Mouse (Mus musculus): ENCODE data around the gene Acy3. TPM values are rescaled to one million over a fixed set of nuclear protein-coding genes. Genes with fewer than 3 reads are reported as not detected.
"Not testable (repeated sequence)": the region's sequence is repeated elsewhere in the genome, so short reads cannot be mapped to it uniquely, and the experiment has no call there.

Acy3 gene
- polyA plus RNA-seq, 1 experiment from 2014 or later, result 11.9 TPM

DNA sequence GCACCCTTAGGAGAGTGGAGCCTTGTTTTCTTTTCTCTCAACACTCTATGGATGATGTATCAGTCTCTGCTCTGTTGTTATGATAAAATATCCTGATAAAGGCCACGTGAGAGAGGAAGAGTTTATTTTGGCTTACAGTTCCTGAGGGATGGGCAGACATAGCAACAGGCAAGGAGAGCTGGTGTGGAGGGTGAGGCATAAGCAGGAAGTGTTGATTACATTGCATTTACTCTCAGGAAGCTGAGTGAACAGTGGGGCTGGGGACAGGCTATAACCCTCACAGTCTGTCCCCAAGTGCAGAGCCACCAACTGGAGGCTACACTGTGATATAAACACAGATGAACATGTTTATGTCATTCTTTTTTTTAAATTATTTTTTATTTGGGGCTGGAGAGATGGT lies 34.3 kb upstream of the Acy3 start:
- WGBS, result 20% methylated on average over 1 of the region's 1 CpGs
- Histone ChIP-seq H3K9ac (ENCODE audit: low read length) (no peak overlapping the region), H3K4me1 (replicated peaks; ENCODE audit: control insufficient read depth, insufficient read depth, low read length) (no peaks in the 10 kb centered on the region), H3K4me2 (ENCODE audit: low read depth, low read length) (no peak overlapping the region), H3K27ac (ENCODE audit: low read length) (no peak overlapping the region), H3K4me3 (ENCODE audit: low read length) (no peak overlapping the region), H3K9me3 (ENCODE audit: control insufficient read depth, low read length) (no peaks in the 10 kb centered on the region), H3K27me3 (ENCODE audit: control insufficient read depth, insufficient read depth, low read depth, low read length) (no peaks in the 10 kb centered on the region), H3K36me3 (ENCODE audit: control insufficient read depth, insufficient read depth, low read length) (no peaks in the 10 kb centered on the region)
- no peak for ATAC-seq (ENCODE audit: low read depth)

DNA sequence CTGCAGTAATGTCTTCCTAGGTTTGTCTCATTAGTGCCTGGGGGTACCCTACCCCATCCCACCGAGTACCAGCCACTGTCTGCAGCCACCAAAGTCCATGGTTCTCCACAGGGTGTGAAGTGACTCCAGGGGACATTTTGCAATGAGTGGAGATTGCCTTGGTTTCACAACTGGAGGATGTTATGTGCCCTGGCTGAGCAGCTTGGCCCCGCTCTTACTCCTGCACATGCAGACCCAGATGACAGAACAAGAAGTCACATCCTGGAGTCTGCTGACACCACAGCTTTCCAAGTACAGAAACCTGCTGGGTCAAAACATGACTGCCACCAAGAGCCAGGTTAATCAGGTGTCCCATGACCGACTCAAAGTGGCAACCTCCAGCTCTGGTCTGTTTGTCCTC lies 31.3 kb upstream of the Acy3 start:
- H3K27ac ChIP-seq (ENCODE audit: low read length), result no peak overlapping the region
- H3K4me3 ChIP-seq (ENCODE audit: low read length), result no peak overlapping the region
- H3K4me2 ChIP-seq (ENCODE audit: low read depth, low read length), result no peak overlapping the region
- H3K27me3 ChIP-seq (ENCODE audit: control insufficient read depth, insufficient read depth, low read depth, low read length), result no peaks in the 10 kb centered on the region
- H3K36me3 ChIP-seq (ENCODE audit: control insufficient read depth, insufficient read depth, low read length), result no peaks in the 10 kb centered on the region
- no peak for ATAC-seq (ENCODE audit: low read depth)
- H3K4me1 ChIP-seq (replicated peaks; ENCODE audit: control insufficient read depth, insufficient read depth, low read length), result no peaks in the 10 kb centered on the region
- no peaks in the 10 kb centered on the region for H3K9me3 ChIP-seq (ENCODE audit: control insufficient read depth, low read length)
- 66% methylated on average over 3 of the region's 3 CpGs for WGBS
- no peak overlapping the region for H3K9ac ChIP-seq (ENCODE audit: low read length)

DNA sequence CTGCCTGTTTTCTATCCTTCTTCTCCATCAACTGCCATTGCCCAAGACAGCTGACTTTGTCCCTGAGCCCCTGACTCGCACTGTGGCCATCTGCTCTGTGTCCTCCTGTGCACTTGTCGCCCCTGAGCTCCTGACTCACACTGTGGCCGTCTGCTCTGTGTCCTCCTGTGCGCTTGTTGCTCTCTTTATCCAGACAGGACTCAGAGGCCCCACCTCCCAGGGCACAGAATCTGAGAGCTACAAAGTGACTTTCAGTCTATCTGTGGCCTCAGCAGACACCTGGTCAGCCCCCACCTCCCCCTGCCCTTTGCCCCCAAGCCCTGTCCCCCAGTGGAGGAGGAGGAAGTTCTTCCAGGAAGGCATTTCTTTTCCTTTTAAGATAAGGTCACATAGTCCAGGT lies 30.6 kb upstream of the Acy3 start:
- Histone ChIP-seq H3K9ac (ENCODE audit: low read length) (no peak overlapping the region), H3K27ac (ENCODE audit: low read length) (no peak overlapping the region), H3K36me3 (ENCODE audit: control insufficient read depth, insufficient read depth, low read length) (no peaks in the 10 kb centered on the region), H3K4me1 (replicated peaks; ENCODE audit: control insufficient read depth, insufficient read depth, low read length) (no peaks in the 10 kb centered on the region), H3K4me3 (ENCODE audit: low read length) (no peak overlapping the region), H3K27me3 (ENCODE audit: control insufficient read depth, insufficient read depth, low read depth, low read length) (no peaks in the 10 kb centered on the region), H3K4me2 (ENCODE audit: low read depth, low read length) (no peak overlapping the region), H3K9me3 (ENCODE audit: control insufficient read depth, low read length) (no peaks in the 10 kb centered on the region)
- no peak for ATAC-seq (ENCODE audit: low read depth)
- 45% methylated on average over 4 of the region's 4 CpGs for WGBS

DNA sequence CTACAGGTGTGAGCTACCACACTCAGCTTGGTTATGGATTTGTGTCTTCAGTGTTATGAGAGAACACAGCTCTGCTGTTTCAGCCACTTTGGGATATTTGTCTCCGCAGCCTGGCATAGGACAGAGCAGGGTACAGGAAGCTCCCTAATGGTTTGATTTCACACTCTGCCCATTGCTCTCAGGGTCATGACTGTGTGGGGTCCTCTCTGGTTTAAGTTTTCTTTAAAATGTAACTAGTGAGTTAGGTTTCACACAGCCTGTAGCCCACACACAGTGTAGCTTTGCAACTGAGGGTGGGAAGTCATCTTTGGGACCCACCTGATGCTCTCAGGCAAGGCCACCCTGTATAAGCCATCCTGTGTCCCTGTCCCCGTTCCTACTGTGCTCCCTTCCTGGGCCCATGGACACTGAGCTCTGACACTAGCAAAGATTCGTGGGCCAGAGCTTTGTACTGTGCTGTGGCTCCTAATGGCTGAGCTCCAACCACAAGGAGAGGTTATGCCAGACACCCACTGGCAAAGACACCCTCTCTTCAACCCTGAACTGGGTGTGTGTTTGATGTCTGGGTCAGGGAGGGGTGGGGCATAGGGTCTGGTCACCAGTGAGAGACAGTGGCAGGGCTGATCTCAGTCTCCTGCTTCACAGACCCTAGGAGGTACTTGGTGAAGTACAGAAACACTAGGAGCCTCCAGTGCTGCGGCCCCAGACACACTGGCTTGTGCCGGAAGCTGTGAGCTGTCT lies 28.9 kb upstream of the Acy3 start:
- not testable (repeated sequence) for H3K9me3 ChIP-seq (ENCODE audit: control insufficient read depth, low read length); H3K4me1 ChIP-seq (replicated peaks; ENCODE audit: control insufficient read depth, insufficient read depth, low read length); H3K27ac ChIP-seq (ENCODE audit: low read length); H3K4me2 ChIP-seq (ENCODE audit: low read depth, low read length); H3K9ac ChIP-seq (ENCODE audit: low read length); H3K4me3 ChIP-seq (ENCODE audit: low read length); ATAC-seq (ENCODE audit: low read depth); H3K36me3 ChIP-seq (ENCODE audit: control insufficient read depth, insufficient read depth, low read length); H3K27me3 ChIP-seq (ENCODE audit: control insufficient read depth, insufficient read depth, low read depth, low read length)
- 78% methylated on average over 5 of the region's 5 CpGs for WGBS

- Histone ChIP-seq H3K36me3 (ENCODE audit: control insufficient read depth, insufficient read depth, low read length) (no peaks in the 10 kb centered on the region), H3K4me2 (ENCODE audit: low read depth, low read length) (no peak within 1 kb of the TSS), H3K4me3 (ENCODE audit: low read length) (no peak within 1 kb of the TSS), H3K27me3 (ENCODE audit: control insufficient read depth, insufficient read depth, low read depth, low read length) (no peaks in the 10 kb centered on the region), H3K4me1 (replicated peaks; ENCODE audit: control insufficient read depth, insufficient read depth, low read length) (no peaks in the 10 kb centered on the region), H3K9me3 (ENCODE audit: control insufficient read depth, low read length) (no peaks in the 10 kb centered on the region), H3K9ac (ENCODE audit: low read length) (no peak within 1 kb of the TSS), H3K27ac (ENCODE audit: low read length) (no peak within 1 kb of the TSS)
- 53% methylated on average over 4 of the region's 4 CpGs for WGBS
- ATAC-seq (ENCODE audit: low read depth), result no peak
Observed at GRCm38 (mm10) chr19:3958470-3958869, 27.9 kb upstream of the Acy3 start, which contains the start of gene Aldh3b3. TSS of gene Aldh3b3 (plus strand) at chr19:3958645.

- H3K4me2 ChIP-seq (ENCODE audit: low read depth, low read length), result no peak overlapping the region
- H3K4me3 ChIP-seq (ENCODE audit: low read length), result no peak overlapping the region
- no peaks in the 10 kb centered on the region for H3K27me3 ChIP-seq (ENCODE audit: control insufficient read depth, insufficient read depth, low read depth, low read length)
- no peak overlapping the region for H3K27ac ChIP-seq (ENCODE audit: low read length)
- no peaks in the 10 kb centered on the region for H3K4me1 ChIP-seq (replicated peaks; ENCODE audit: control insufficient read depth, insufficient read depth, low read length)
- H3K36me3 ChIP-seq (ENCODE audit: control insufficient read depth, insufficient read depth, low read length), result no peaks in the 10 kb centered on the region
- no peaks in the 10 kb centered on the region for H3K9me3 ChIP-seq (ENCODE audit: control insufficient read depth, low read length)
- no peak overlapping the region for H3K9ac ChIP-seq (ENCODE audit: low read length)
- ATAC-seq (ENCODE audit: low read depth), result no peak
Observed at GRCm38 (mm10) chr19:3959030-3959429, 27.3 kb upstream of the Acy3 start.

DNA sequence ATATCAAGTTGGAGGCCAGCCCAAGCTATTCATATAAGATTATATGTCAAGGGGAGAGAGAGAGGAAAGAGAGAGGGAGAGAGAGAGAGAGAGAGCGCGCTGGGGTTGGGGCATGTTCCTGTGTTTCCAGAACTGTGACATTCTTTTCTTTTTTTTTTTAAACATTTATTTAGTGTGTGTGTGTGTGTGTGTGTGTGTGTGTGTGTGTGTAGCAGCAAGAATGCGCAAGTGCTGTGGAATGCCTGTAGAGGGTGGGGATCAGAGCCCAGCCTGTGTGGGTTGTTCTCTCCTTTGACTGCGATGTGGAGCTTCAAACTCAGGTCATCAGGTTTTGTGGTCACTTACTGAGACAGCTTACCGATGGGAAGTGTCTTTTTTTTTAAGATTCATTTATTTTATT lies 26.2 kb upstream of the Acy3 start:
- no peak overlapping the region for H3K9ac ChIP-seq (ENCODE audit: low read length)
- no peaks in the 10 kb centered on the region for H3K9me3 ChIP-seq (ENCODE audit: control insufficient read depth, low read length)
- H3K4me1 ChIP-seq (replicated peaks; ENCODE audit: control insufficient read depth, insufficient read depth, low read length), result no peaks in the 10 kb centered on the region
- no peak overlapping the region for H3K4me3 ChIP-seq (ENCODE audit: low read length)
- peak; percentile 72 for ATAC-seq (ENCODE audit: low read depth)
- H3K4me2 ChIP-seq (ENCODE audit: low read depth, low read length), result no peak overlapping the region
- H3K36me3 ChIP-seq (ENCODE audit: control insufficient read depth, insufficient read depth, low read length), result no peaks in the 10 kb centered on the region
- WGBS, result 58% methylated on average over 5 of the region's 5 CpGs
- H3K27ac ChIP-seq (ENCODE audit: low read length), result no peak overlapping the region
- no peaks in the 10 kb centered on the region for H3K27me3 ChIP-seq (ENCODE audit: control insufficient read depth, insufficient read depth, low read depth, low read length)

DNA sequence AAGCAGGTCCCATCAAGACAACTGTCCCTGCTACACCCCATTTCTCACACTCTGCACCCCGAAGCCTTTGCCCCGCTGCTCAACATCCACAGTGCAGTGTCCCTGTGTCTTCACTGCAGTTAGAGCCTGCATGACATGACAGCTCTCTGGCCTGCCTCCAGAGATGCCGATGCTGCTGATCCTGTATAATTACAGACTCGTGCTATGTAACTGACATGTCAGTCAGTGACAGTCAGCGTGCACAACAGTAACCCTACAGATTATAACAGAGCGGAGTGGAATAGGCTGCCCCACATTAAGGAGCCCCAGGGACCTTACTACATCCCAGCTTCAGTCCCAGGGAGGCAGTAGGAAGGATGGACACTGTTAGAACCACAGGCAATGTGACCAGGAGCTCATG lies 24.6 kb upstream of the Acy3 start:
- not testable (repeated sequence) for H3K9ac ChIP-seq (ENCODE audit: low read length); ATAC-seq (ENCODE audit: low read depth); H3K27ac ChIP-seq (ENCODE audit: low read length); H3K36me3 ChIP-seq (ENCODE audit: control insufficient read depth, insufficient read depth, low read length); H3K4me2 ChIP-seq (ENCODE audit: low read depth, low read length); H3K4me3 ChIP-seq (ENCODE audit: low read length); H3K27me3 ChIP-seq (ENCODE audit: control insufficient read depth, insufficient read depth, low read depth, low read length); H3K4me1 ChIP-seq (replicated peaks; ENCODE audit: control insufficient read depth, insufficient read depth, low read length); H3K9me3 ChIP-seq (ENCODE audit: control insufficient read depth, low read length)
- 57% methylated on average over 6 of the region's 6 CpGs for WGBS

DNA sequence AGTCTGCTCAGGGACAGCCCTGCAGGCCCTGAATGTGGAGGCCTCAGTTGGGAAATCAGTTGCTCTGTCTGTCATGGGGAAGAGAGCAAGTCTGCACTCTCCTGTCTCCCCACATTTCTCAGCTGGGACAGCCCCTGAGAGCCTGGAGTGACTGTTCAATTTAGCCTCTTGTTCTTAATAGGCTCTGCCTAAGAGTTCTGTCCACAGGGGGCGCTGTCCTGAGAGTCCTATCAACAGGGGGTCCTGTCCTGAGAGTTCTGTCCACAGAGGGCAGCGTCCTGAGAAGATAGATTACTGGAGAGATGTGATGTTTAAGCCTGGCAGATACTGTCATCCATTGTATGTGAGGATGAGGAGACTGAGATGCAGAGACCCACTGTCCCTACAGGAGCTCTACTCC lies 23.9 kb upstream of the Acy3 start:
- H3K4me3 ChIP-seq (ENCODE audit: low read length), result no peak overlapping the region
- no peaks in the 10 kb centered on the region for H3K27me3 ChIP-seq (ENCODE audit: control insufficient read depth, insufficient read depth, low read depth, low read length)
- no peaks in the 10 kb centered on the region for H3K9me3 ChIP-seq (ENCODE audit: control insufficient read depth, low read length)
- H3K27ac ChIP-seq (ENCODE audit: low read length), result no peak overlapping the region
- H3K9ac ChIP-seq (ENCODE audit: low read length), result no peak overlapping the region
- no peaks in the 10 kb centered on the region for H3K36me3 ChIP-seq (ENCODE audit: control insufficient read depth, insufficient read depth, low read length)
- no peaks in the 10 kb centered on the region for H3K4me1 ChIP-seq (replicated peaks; ENCODE audit: control insufficient read depth, insufficient read depth, low read length)
- H3K4me2 ChIP-seq (ENCODE audit: low read depth, low read length), result no peak overlapping the region
- 12% methylated on average over 2 of the region's 2 CpGs for WGBS
- no peak for ATAC-seq (ENCODE audit: low read depth)

GRCm38 (mm10) chr19:3964030-3964429 lies 22.3 kb upstream of the Acy3 start:
- Histone ChIP-seq H3K4me2 (ENCODE audit: low read depth, low read length) (no peak overlapping the region), H3K36me3 (ENCODE audit: control insufficient read depth, insufficient read depth, low read length) (no peaks in the 10 kb centered on the region), H3K27ac (ENCODE audit: low read length) (no peak overlapping the region), H3K4me1 (replicated peaks; ENCODE audit: control insufficient read depth, insufficient read depth, low read length) (no peaks in the 10 kb centered on the region), H3K9ac (ENCODE audit: low read length) (no peak overlapping the region), H3K4me3 (ENCODE audit: low read length) (no peak overlapping the region), H3K9me3 (ENCODE audit: control insufficient read depth, low read length) (no peaks in the 10 kb centered on the region), H3K27me3 (ENCODE audit: control insufficient read depth, insufficient read depth, low read depth, low read length) (no peaks in the 10 kb centered on the region)
- ATAC-seq (ENCODE audit: low read depth), result no peak
- 61% methylated on average over 4 of the region's 4 CpGs for WGBS
